Comparison of ENCODE assay signal across 8 mouse cellular contexts in genomic region chr2:79428569-79429104, GRCm38 (mm10). TPM values are rescaled to one million over a fixed set of nuclear protein-coding genes. Genes with fewer than 3 reads are reported as not detected.
A peak's percentile ranks its signal among the peaks of the same experiment; 100 is the strongest.
DNase-seq lines count a peak whose midpoint lies in the region; ATAC-seq and TF ChIP-seq lines count a peak whose summit lies in the region.

No protein-coding gene starts in this region.

- peak; percentile 23 for DNase-seq in gastrocnemius, adult 2 months
- no peak for DNase-seq in gastrocnemius, postnatal 4 days (ENCODE audit: low spot score in 2 of 2)
- DNase-seq in cerebellum, adult 2 months, result peak; percentile 71 to 79
- DNase-seq in forelimb bud, embryonic 11.5 days (ENCODE audit: low read depth, low spot score), result peak; percentile 27
- peak; percentile 22 for DNase-seq in hindbrain, postnatal 0 days (ENCODE audit: low spot score)
- DNase-seq in lung, embryonic 14.5 days, result peak; percentile 25
- DNase-seq in retina, postnatal 1 day, result peak; percentile 73
- DNase-seq in layer of hippocampus, postnatal 14 days (ENCODE audit: low spot score in 2 of 2), result no peak

- ATAC-seq in hindbrain, postnatal 0 days, result peak; percentile 66
- peak; percentile 54; the same call in 1 of the 2 replicates for ATAC-seq in lung, embryonic 14.5 days (ENCODE audit: insufficient read depth)

- intact Hi-C loops in gastrocnemius, adult 2 months (cut with DNase I), result no loop called here

- no peaks in the 10 kb centered on the region for H3K36me3 ChIP-seq in hindbrain, postnatal 0 days (ENCODE audit: insufficient read depth, low read length)
- H3K36me3 ChIP-seq in lung, embryonic 14.5 days (ENCODE audit: insufficient read depth), result no peaks in the 10 kb centered on the region

- no peak for TF ChIP-seq POLR2A in cerebellum, adult 2 months (IDR thresholded peaks at IDR 0.05; ENCODE audit: borderline replicate concordance, insufficient read depth, low read length)

- TF ChIP-seq CTCF in gastrocnemius, adult 2 months (IDR thresholded peaks at IDR 0.05), result no peak
- TF ChIP-seq CTCF in cerebellum, adult 2 months (IDR thresholded peaks at IDR 0.05; ENCODE audit: borderline replicate concordance, insufficient read depth, low read depth, low read length), result no peak
- TF ChIP-seq CTCF in hindbrain, postnatal 0 days (IDR thresholded peaks at IDR 0.05; ENCODE audit: low read depth), result no peak
- TF ChIP-seq CTCF in lung, embryonic 14.5 days (IDR thresholded peaks at IDR 0.05; ENCODE audit: low read depth), result no peak

- peak overlapping the region; percentile 15 for H3K9ac ChIP-seq in hindbrain, postnatal 0 days (replicated peaks; ENCODE audit: low read length)
- H3K9ac ChIP-seq in lung, embryonic 14.5 days, result peak overlapping the region; percentile 43

- peak overlapping the region; percentile 70 for H3K4me3 ChIP-seq in gastrocnemius, adult 2 months
- peak overlapping the region; percentile 45 for H3K4me3 ChIP-seq in cerebellum, adult 2 months (replicated peaks; ENCODE audit: insufficient read depth, low read depth, low read length)
- peak overlapping the region; percentile 42 for H3K4me3 ChIP-seq in hindbrain, postnatal 0 days (ENCODE audit: low read length)
- peak overlapping the region; percentile 48 for H3K4me3 ChIP-seq in lung, embryonic 14.5 days (ENCODE audit: low read depth, low read length)

- 3% methylated on average over 35 of the region's 35 CpGs for WGBS in cerebellum, adult 2 months
- WGBS in hindbrain, postnatal 0 days, result 1% methylated on average over 35 of the region's 35 CpGs
- WGBS in lung, embryonic 14.5 days, result under 1% methylated on average over 35 of the region's 35 CpGs

- H3K27ac ChIP-seq in gastrocnemius, adult 2 months, result 0 out of 2 replicates have a peak overlapping the region, but pooled peaks have one; percentile 38
- H3K27ac ChIP-seq in cerebellum, adult 2 months (ENCODE audit: insufficient read depth, low read length), result peak overlapping the region; percentile 75
- H3K27ac ChIP-seq in hindbrain, postnatal 0 days, result no peak overlapping the region
- no peak overlapping the region for H3K27ac ChIP-seq in lung, embryonic 14.5 days (ENCODE audit: low read depth)

- no peaks in the 10 kb centered on the region for H3K9me3 ChIP-seq in hindbrain, postnatal 0 days (ENCODE audit: low read length)
- no peaks in the 10 kb centered on the region for H3K9me3 ChIP-seq in lung, embryonic 14.5 days (ENCODE audit: low read depth, low read length)

- H3K27me3 ChIP-seq in cerebellum, adult 2 months (ENCODE audit: control insufficient read depth, insufficient read depth, low read length), result no peaks in the 10 kb centered on the region
- H3K27me3 ChIP-seq in hindbrain, postnatal 0 days (ENCODE audit: insufficient read depth, low read length), result no peaks in the 10 kb centered on the region
- H3K27me3 ChIP-seq in lung, embryonic 14.5 days (ENCODE audit: insufficient read depth, low read length), result peaks cover 13% of the 10 kb centered on the region; the same call in 1 of the 2 replicates

- peak overlapping the region; percentile 64 for H3K4me2 ChIP-seq in hindbrain, postnatal 0 days (ENCODE audit: low read depth, low read length)
- H3K4me2 ChIP-seq in lung, embryonic 14.5 days, result peak overlapping the region; percentile 85

- peaks cover 2% of the 10 kb centered on the region; the same call in 1 of the 2 replicates for H3K4me1 ChIP-seq in cerebellum, adult 2 months (ENCODE audit: control insufficient read depth, insufficient read depth, low read length)
- H3K4me1 ChIP-seq in hindbrain, postnatal 0 days (ENCODE audit: insufficient read depth, low read length), result peaks cover 7% of the 10 kb centered on the region
- peaks cover 5% of the 10 kb centered on the region for H3K4me1 ChIP-seq in lung, embryonic 14.5 days (ENCODE audit: insufficient read depth)

RNA-seq across cellular contexts. Expression of gene Neurod1, which starts 27.9 kb away (rescaled TPM):
- not detected for total RNA-seq in gastrocnemius, adult 2 months (2021)
- not detected for total RNA-seq in gastrocnemius, postnatal 4 days (2021)
- 240 and 303 TPM in 2 replicates for polyA plus RNA-seq in cerebellum, adult 2 months (2012; rRNA removed)
- 42.4 and 56.0 TPM in 2 replicates for total RNA-seq in hindbrain, postnatal 0 days (2014; rRNA removed)
- 85.9 and 96.3 TPM in 2 replicates for polyA plus RNA-seq in hindbrain, postnatal 0 days (2015; fragmentation: Nextera tagmentation; extraction: Ambion mirVana)
- polyA plus RNA-seq in lung, embryonic 14.5 days (2014; fragmentation: Nextera tagmentation; extraction: Ambion mirVana), result not detected in 2 replicates
- 10 to 100 TPM; 48.6 to 56.0 TPM for total RNA-seq in layer of hippocampus, postnatal 14 days (2021)

RNA-seq across cellular contexts. Expression of gene Cerkl, which starts 27.9 kb away (rescaled TPM):
- total RNA-seq in gastrocnemius, adult 2 months (2021), result under 1 TPM; 0.23 to 0.36 TPM
- total RNA-seq in gastrocnemius, postnatal 4 days (2021), result 1 to 10 TPM in 1 of 2 experiments, under 1 TPM in 1; 0.86 to 1.2 TPM
- 13.1 and 17.8 TPM in 2 replicates for polyA plus RNA-seq in cerebellum, adult 2 months (2012; rRNA removed)
- 0.40 and 2.1 TPM in 2 replicates for total RNA-seq in hindbrain, postnatal 0 days (2014; rRNA removed)
- polyA plus RNA-seq in hindbrain, postnatal 0 days (2015; fragmentation: Nextera tagmentation; extraction: Ambion mirVana), result 2.5 and 3.3 TPM in 2 replicates
- 0.12 and 0.81 TPM in 2 replicates for polyA plus RNA-seq in lung, embryonic 14.5 days (2014; fragmentation: Nextera tagmentation; extraction: Ambion mirVana)
- total RNA-seq in layer of hippocampus, postnatal 14 days (2021), result 1 to 10 TPM; 6.3 to 6.6 TPM

Comparison
In these comparisons a context has a peak if more than half of its experiments do, and no peak if none do; other contexts are left out.
1. DNase-seq: peak in gastrocnemius, adult 2 months (single experiment), cerebellum, adult 2 months (2 of 2), forelimb bud, embryonic 11.5 days (single experiment), hindbrain, postnatal 0 days (single experiment), lung, embryonic 14.5 days (single experiment) and retina, postnatal 1 day (single experiment); none in gastrocnemius, postnatal 4 days (0 of 2) and layer of hippocampus, postnatal 14 days (0 of 2).
2. H3K27ac ChIP-seq: peak in gastrocnemius, adult 2 months (single experiment) and cerebellum, adult 2 months (single experiment); none in hindbrain, postnatal 0 days (single experiment) and lung, embryonic 14.5 days (single experiment).
3. RNA of gene Neurod1, which starts 27.9 kb away (total RNA-seq): 42.4 to 56.0 TPM in hindbrain, postnatal 0 days and 48.6 to 56.0 TPM in layer of hippocampus, postnatal 14 days; not detected in gastrocnemius, adult 2 months and not detected in gastrocnemius, postnatal 4 days; every median in the first group is over 10 times any median in the second.
4. Peak in every context shown above with its lines, with median percentiles within 50 percentile points of each other: H3K4me3 ChIP-seq.